Mouse (Mus musculus): ENCODE measurements around the gene Cd200r3. TPM values are rescaled to one million over a fixed set of nuclear protein-coding genes. Genes with fewer than 3 reads are reported as not detected.

The Cd200r3 gene
- polyA plus RNA-seq, 1 experiment, result 0.05 TPM

DNA sequence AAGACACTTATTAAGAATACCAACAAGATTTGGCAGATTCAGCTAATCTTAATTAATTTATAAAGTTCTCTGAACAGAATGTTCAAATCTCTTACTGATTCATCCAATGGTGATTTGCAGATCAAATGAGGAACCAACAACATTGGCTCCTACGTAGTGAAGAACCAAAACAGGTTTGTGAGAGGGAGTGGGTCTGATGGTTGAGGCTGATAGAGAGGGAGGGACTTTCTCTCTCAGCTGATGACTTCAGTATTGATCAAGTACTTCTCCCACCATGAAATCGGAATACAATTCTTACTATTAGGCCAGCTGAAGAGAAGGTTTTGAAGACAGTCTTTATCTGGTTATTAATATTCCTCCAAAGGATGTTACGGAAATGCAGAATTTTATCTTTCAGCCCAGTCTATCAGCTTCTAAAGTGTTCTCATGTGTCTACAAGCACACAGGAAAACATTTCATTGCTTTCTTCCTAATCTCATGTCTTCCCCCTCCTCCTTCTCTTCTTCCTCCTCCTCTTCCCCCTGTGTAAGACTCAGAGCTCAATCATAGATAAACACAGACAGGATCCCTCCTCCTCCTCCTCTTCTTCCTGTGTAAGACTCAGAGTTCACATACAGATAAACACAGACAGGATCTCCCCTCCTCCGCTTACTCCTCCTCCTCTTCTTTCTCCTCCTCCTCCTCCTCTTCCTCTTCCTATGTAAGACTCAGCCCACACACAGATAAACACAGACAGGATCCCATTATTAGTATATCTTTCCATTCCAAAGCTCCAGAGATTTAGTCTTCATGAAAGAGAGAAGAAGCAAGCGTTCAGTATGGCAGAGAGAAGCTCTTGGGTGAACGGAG lies 21.3 kb downstream of the Cd200r3 start:
- Histone ChIP-seq H3K36me3 (ENCODE audit: control insufficient read depth, insufficient read depth) (no peaks in the 10 kb centered on the region), H3K79me2 (ENCODE audit: control insufficient read depth, insufficient read depth) (no peaks in the 10 kb centered on the region), H3K79me3 (ENCODE audit: low read depth) (no peaks in the 10 kb centered on the region), H3ac (ENCODE audit: control insufficient read depth, insufficient read length, low read depth) (no peak overlapping the region), H3K4me3 (ENCODE audit: insufficient read depth, poor library complexity, severe bottlenecking) (no peak overlapping the region), H3K27me3 (ENCODE audit: control insufficient read depth, insufficient read depth, insufficient read length) (no peaks in the 10 kb centered on the region)
- TF ChIP-seq USF1 (IDR thresholded peaks at IDR 0.05; ENCODE audit: low read depth), result no peak
- TF ChIP-seq MYOD1 (IDR thresholded peaks at IDR 0.05; ENCODE audit: control insufficient read depth, insufficient read length, low read depth), result no peak
- TF ChIP-seq MAX (IDR thresholded peaks at IDR 0.05), result no peak
- no peak for TF ChIP-seq CTCF (IDR thresholded peaks at IDR 0.05; ENCODE audit: control insufficient read depth, insufficient read depth, insufficient read length)
- no peak for TF ChIP-seq FOSL1 (IDR thresholded peaks at IDR 0.05; ENCODE audit: insufficient read depth, low read length, poor library complexity, severe bottlenecking)
- no peak for TF ChIP-seq CEBPB (IDR thresholded peaks at IDR 0.05; ENCODE audit: low read depth)
- no peak for TF ChIP-seq MYOG (IDR thresholded peaks at IDR 0.05; ENCODE audit: control insufficient read depth, extremely low read depth, insufficient read length)

DNA sequence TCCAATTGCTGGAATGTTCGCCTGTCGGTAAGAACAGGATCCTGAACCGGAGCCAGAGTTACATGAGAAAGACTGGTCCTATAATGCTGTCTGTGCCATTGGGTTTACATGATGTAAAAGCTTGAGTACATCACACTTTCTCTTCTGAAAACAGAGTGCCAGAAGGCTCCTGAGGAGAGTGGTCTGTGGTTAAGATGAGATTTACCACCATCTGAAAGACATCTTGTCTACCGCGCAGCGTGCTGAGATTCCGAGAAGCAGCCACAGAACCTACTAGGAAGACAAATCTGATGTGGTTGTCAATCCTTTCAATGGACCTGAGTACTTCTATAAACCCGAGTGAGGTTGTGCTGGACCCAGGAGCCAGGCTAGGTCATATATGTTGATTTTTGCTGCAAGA lies 21.9 kb downstream of the Cd200r3 start:
- no peaks in the 10 kb centered on the region for H3K36me3 ChIP-seq (ENCODE audit: control insufficient read depth, insufficient read depth)
- no peak overlapping the region for H3K4me3 ChIP-seq (ENCODE audit: insufficient read depth, poor library complexity, severe bottlenecking)
- H3K79me2 ChIP-seq (ENCODE audit: control insufficient read depth, insufficient read depth), result no peaks in the 10 kb centered on the region
- H3K27me3 ChIP-seq (ENCODE audit: control insufficient read depth, insufficient read depth, insufficient read length), result no peaks in the 10 kb centered on the region
- H3K79me3 ChIP-seq (ENCODE audit: low read depth), result no peaks in the 10 kb centered on the region
- TF ChIP-seq MYOG (IDR thresholded peaks at IDR 0.05; ENCODE audit: control insufficient read depth, extremely low read depth, insufficient read length) (no peak), MAX (IDR thresholded peaks at IDR 0.05) (no peak), FOSL1 (IDR thresholded peaks at IDR 0.05; ENCODE audit: insufficient read depth, low read length, poor library complexity, severe bottlenecking) (no peak), CEBPB (IDR thresholded peaks at IDR 0.05; ENCODE audit: low read depth) (no peak), MYOD1 (IDR thresholded peaks at IDR 0.05; ENCODE audit: control insufficient read depth, insufficient read length, low read depth) (no peak), USF1 (IDR thresholded peaks at IDR 0.05; ENCODE audit: low read depth) (no peak), CTCF (IDR thresholded peaks at IDR 0.05; ENCODE audit: control insufficient read depth, insufficient read depth, insufficient read length) (no peak)
- H3ac ChIP-seq (ENCODE audit: control insufficient read depth, insufficient read length, low read depth), result no peak overlapping the region

DNA sequence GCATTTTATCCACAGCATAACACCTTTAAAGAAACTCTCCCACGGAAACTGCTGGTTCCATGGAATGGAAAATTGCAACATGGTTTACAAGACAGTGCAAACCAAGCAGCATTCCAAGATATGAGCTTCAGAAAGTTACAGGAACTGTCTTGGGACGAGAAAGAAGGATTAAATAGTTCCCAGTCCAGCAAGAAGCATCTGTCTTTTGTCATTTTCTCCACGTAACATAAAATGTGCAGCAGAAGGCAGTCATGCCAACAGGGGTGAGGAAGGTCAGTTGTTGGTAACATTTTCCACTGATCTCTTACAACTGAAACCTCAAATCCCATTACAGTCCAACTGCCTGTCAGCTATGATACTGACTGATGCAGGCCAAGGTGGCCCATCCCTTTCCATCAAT lies 22.4 kb downstream of the Cd200r3 start:
- no peaks in the 10 kb centered on the region for H3K79me3 ChIP-seq (ENCODE audit: low read depth)
- H3K36me3 ChIP-seq (ENCODE audit: control insufficient read depth, insufficient read depth), result no peaks in the 10 kb centered on the region
- H3K4me3 ChIP-seq (ENCODE audit: insufficient read depth, poor library complexity, severe bottlenecking), result no peak overlapping the region
- no peaks in the 10 kb centered on the region for H3K79me2 ChIP-seq (ENCODE audit: control insufficient read depth, insufficient read depth)
- no peak overlapping the region for H3ac ChIP-seq (ENCODE audit: control insufficient read depth, insufficient read length, low read depth)
- TF ChIP-seq MAX (IDR thresholded peaks at IDR 0.05) (no peak), MYOG (IDR thresholded peaks at IDR 0.05; ENCODE audit: control insufficient read depth, extremely low read depth, insufficient read length) (no peak), MYOD1 (IDR thresholded peaks at IDR 0.05; ENCODE audit: control insufficient read depth, insufficient read length, low read depth) (no peak), USF1 (IDR thresholded peaks at IDR 0.05; ENCODE audit: low read depth) (no peak), FOSL1 (IDR thresholded peaks at IDR 0.05; ENCODE audit: insufficient read depth, low read length, poor library complexity, severe bottlenecking) (no peak), CTCF (IDR thresholded peaks at IDR 0.05; ENCODE audit: control insufficient read depth, insufficient read depth, insufficient read length) (no peak), CEBPB (IDR thresholded peaks at IDR 0.05; ENCODE audit: low read depth) (no peak)
- no peaks in the 10 kb centered on the region for H3K27me3 ChIP-seq (ENCODE audit: control insufficient read depth, insufficient read depth, insufficient read length)

DNA sequence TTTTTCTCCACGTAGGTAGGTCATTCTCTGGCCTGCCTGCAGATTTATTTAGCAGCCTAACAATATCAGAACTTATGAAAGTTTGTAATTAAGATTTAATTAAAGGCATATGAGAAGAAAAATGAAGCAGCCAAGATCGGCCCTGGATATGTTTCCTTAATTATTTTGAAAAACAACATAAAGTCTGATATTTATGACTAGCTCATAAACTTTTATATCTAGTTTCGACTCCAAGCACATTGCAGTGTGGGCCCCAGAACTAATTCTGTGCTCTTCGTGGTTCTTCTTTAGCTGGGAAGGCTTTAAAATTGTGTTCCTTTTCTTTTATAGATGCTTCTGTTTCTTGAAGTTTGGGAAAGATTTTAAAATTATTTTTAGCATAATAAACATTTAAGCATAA lies 23.4 kb downstream of the Cd200r3 start:
- H3K79me3 ChIP-seq (ENCODE audit: low read depth), result no peaks in the 10 kb centered on the region
- H3ac ChIP-seq (ENCODE audit: control insufficient read depth, insufficient read length, low read depth), result no peak overlapping the region
- H3K27me3 ChIP-seq (ENCODE audit: control insufficient read depth, insufficient read depth, insufficient read length), result no peaks in the 10 kb centered on the region
- H3K36me3 ChIP-seq (ENCODE audit: control insufficient read depth, insufficient read depth), result no peaks in the 10 kb centered on the region
- TF ChIP-seq CEBPB (IDR thresholded peaks at IDR 0.05; ENCODE audit: low read depth), result no peak
- TF ChIP-seq FOSL1 (IDR thresholded peaks at IDR 0.05; ENCODE audit: insufficient read depth, low read length, poor library complexity, severe bottlenecking), result no peak
- no peak for TF ChIP-seq MYOD1 (IDR thresholded peaks at IDR 0.05; ENCODE audit: control insufficient read depth, insufficient read length, low read depth)
- no peak for TF ChIP-seq MAX (IDR thresholded peaks at IDR 0.05)
- no peak for TF ChIP-seq USF1 (IDR thresholded peaks at IDR 0.05; ENCODE audit: low read depth)
- TF ChIP-seq CTCF (IDR thresholded peaks at IDR 0.05; ENCODE audit: control insufficient read depth, insufficient read depth, insufficient read length), result no peak
- no peak for TF ChIP-seq MYOG (IDR thresholded peaks at IDR 0.05; ENCODE audit: control insufficient read depth, extremely low read depth, insufficient read length)
- no peaks in the 10 kb centered on the region for H3K79me2 ChIP-seq (ENCODE audit: control insufficient read depth, insufficient read depth)
- H3K4me3 ChIP-seq (ENCODE audit: insufficient read depth, poor library complexity, severe bottlenecking), result no peak overlapping the region

DNA sequence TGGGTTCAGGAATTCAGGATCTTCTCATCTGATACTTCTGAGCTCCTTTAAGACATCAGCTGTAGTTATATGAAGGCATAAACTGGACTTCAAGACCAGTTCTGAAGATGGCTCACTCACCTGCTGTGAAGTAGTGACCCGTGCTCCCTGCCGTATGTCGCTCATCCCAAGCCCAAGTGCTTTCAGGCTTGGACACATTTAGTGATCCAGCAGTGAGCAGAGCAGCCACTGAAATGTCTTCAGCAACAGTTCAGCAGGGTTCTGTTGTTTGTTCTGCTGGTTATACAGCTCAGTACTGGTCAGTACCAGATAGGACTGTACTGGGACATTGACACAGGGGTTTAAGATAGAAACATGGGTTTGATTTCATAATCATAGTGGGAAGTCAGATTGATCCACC lies 24.6 kb downstream of the Cd200r3 start:
- Histone ChIP-seq H3K4me3 (ENCODE audit: insufficient read depth, poor library complexity, severe bottlenecking) (no peak overlapping the region), H3K36me3 (ENCODE audit: control insufficient read depth, insufficient read depth) (no peaks in the 10 kb centered on the region), H3K79me3 (ENCODE audit: low read depth) (no peaks in the 10 kb centered on the region), H3K27me3 (ENCODE audit: control insufficient read depth, insufficient read depth, insufficient read length) (no peaks in the 10 kb centered on the region), H3K79me2 (ENCODE audit: control insufficient read depth, insufficient read depth) (no peaks in the 10 kb centered on the region), H3ac (ENCODE audit: control insufficient read depth, insufficient read length, low read depth) (no peak overlapping the region)
- TF ChIP-seq CEBPB (IDR thresholded peaks at IDR 0.05; ENCODE audit: low read depth) (no peak), MAX (IDR thresholded peaks at IDR 0.05) (no peak), FOSL1 (IDR thresholded peaks at IDR 0.05; ENCODE audit: insufficient read depth, low read length, poor library complexity, severe bottlenecking) (no peak), CTCF (IDR thresholded peaks at IDR 0.05; ENCODE audit: control insufficient read depth, insufficient read depth, insufficient read length) (no peak), USF1 (IDR thresholded peaks at IDR 0.05; ENCODE audit: low read depth) (no peak), MYOD1 (IDR thresholded peaks at IDR 0.05; ENCODE audit: control insufficient read depth, insufficient read length, low read depth) (no peak), MYOG (IDR thresholded peaks at IDR 0.05; ENCODE audit: control insufficient read depth, extremely low read depth, insufficient read length) (no peak)

Data from C2C12 (cell line).